Mouse (Mus musculus) liver, embryonic 14.5 days (tissue): ENCODE results near the gene Gm8369. TPM values are rescaled to one million over a fixed set of nuclear protein-coding genes. Genes with fewer than 3 reads are reported as not detected.
"Not testable (repeated sequence)": the region's sequence is repeated elsewhere in the genome, so short reads cannot be mapped to it uniquely, and the experiment has no call there.

ENCODE experiments used
- ATAC-seq: fragments of 200-750 bp; cut with Nextera tagmentation; 2 replicates; pipeline ENCODE4 v1.8.0; 2017; ENCODE audit warnings: moderate number of reproducible peaks, mild to moderate bottlenecking, moderate library complexity; ENCODE audit not compliant: insufficient read depth
- DNase-seq, 3 experiments: peaks; one replicate each; pipeline ENCODE4 v3.0.0-alpha.2; 2012 to 2013; ENCODE audit warnings: low read depth in 3 of 3, low spot score in 3 of 3
- H3K27ac ChIP-seq: fragments of 300-500 bp; sonication (generic); 2 replicates; pipeline ENCODE4 v1.5.1; 2014; ENCODE audit warnings: moderate library complexity, mild to moderate bottlenecking, control low read depth, inconsistent platforms
- H3K27me3 ChIP-seq: fragments of 300-500 bp; sonication (generic); 2 replicates; pipeline ENCODE4 v1.6.1; 2014; ENCODE audit warnings: mild to moderate bottlenecking, low read length, moderate library complexity; ENCODE audit not compliant: control insufficient read depth, insufficient read depth
- H3K36me3 ChIP-seq: fragments of 300-500 bp; sonication (generic); replicated peaks from 2 replicates; pipeline ENCODE4 v1.6.1; 2014; ENCODE audit warnings: low read depth; ENCODE audit not compliant: control insufficient read depth, insufficient read depth
- H3K4me1 ChIP-seq, 2 experiments: fragments of 200-500 bp in 1 of 2; fragments of 300-500 bp in 1 of 2; sonication (generic) in 1 of 2; replicated peaks; 2 replicates each; pipeline ENCODE4 v1.6.1; 2012 to 2014; ENCODE audit warnings: antibody characterized with exemption in 1 of 2, inconsistent platforms in 1 of 2, low read length in 1 of 2; ENCODE audit not compliant: control insufficient read depth in 2 of 2, insufficient read depth in 2 of 2
- H3K4me2 ChIP-seq: fragments of 300-500 bp; sonication (generic); 2 replicates; pipeline ENCODE4 v1.6.1; 2014; ENCODE audit warnings: low read depth, mild to moderate bottlenecking, control low read depth, moderate library complexity
- H3K4me3 ChIP-seq, 2 experiments: fragments of 200-500 bp in 1 of 2; fragments of 300-500 bp in 1 of 2; sonication (generic) in 1 of 2; 2 replicates each; pipeline ENCODE4 v1.5.1; 2012 to 2014; ENCODE audit warnings: low read depth in 2 of 2, low read length in 2 of 2, mild to moderate bottlenecking in 2 of 2, control low read depth in 1 of 2, inconsistent platforms in 1 of 2, moderate library complexity in 1 of 2; ENCODE audit not compliant: insufficient read depth in 1 of 2
- H3K9ac ChIP-seq: fragments of 300-500 bp; sonication (generic); replicated peaks from 2 replicates; pipeline ENCODE4 v1.6.1; 2014; ENCODE audit warnings: mild to moderate bottlenecking, control low read depth, moderate library complexity
- H3K9me3 ChIP-seq: fragments of 300-500 bp; sonication (generic); 2 replicates; pipeline ENCODE4 v1.6.1; 2016; ENCODE audit warnings: low read length, mixed read lengths; ENCODE audit not compliant: control insufficient read depth
- CTCF ChIP-seq: IDR thresholded peaks from 2 replicates; pipeline ENCODE4 v1.5.1; 2016; ENCODE audit warnings: antibody characterized with exemption, low read depth, control low read depth
- EP300 ChIP-seq: IDR thresholded peaks from 2 replicates; pipeline ENCODE4 v1.6.1; 2016; ENCODE audit warnings: antibody characterized with exemption, low read depth
- WGBS: fragments of 180-500 bp; shearing (Covaris S2); extraction: QIAGEN DNeasy Blood & Tissue Kit; methylation state at CpG from one replicate; pipeline ENCODE4 v1.1.7; 2014; ENCODE audit not compliant: insufficient replicate concordance; 5-methylcytosine and 5-hydroxymethylcytosine counted together
- polyA plus RNA-seq, 2 experiments: library from polyadenylated mRNA; depleted of rRNA in 1 of 2; stranded (reverse) in 1 of 2; unstranded in 1 of 2; fragments of >200 nt; fragmentation: Nextera tagmentation in 1 of 2; extraction: Ambion mirVana in 1 of 2; gene quantifications; 2 replicates each; pipeline versions ENCODE4 v1.2.1 to v1.2.3; 2012 to 2014

Gene Gm8369
- polyA plus RNA-seq, 2 experiments = 0.07 TPM; not detected in 1

GRCm38 (mm10) chr19:11520146-11520545, 34.4 kb downstream of the Gm8369 start:
- H3K4me2 ChIP-seq = no peak overlapping the region
- DNase-seq (no peak), ATAC-seq (no peak)
- H3K9me3 ChIP-seq = no peaks in the 10 kb centered on the region
- TF ChIP-seq EP300 (no peak), CTCF (no peak)
- no peaks in the 10 kb centered on the region for H3K27me3 ChIP-seq
- no peak overlapping the region for H3K4me3 ChIP-seq
- no peak overlapping the region for H3K27ac ChIP-seq
- WGBS = 52% methylated on average over 3 of the region's 3 CpGs
- no peaks in the 10 kb centered on the region for H3K4me1 ChIP-seq
- H3K36me3 ChIP-seq = no peaks in the 10 kb centered on the region
- no peak overlapping the region for H3K9ac ChIP-seq

GRCm38 (mm10) chr19:11533421-11533820, 47.7 kb downstream of the Gm8369 start:
- WGBS = 76% methylated on average over 1 of the region's 1 CpGs
- no peak overlapping the region for H3K4me3 ChIP-seq
- H3K9ac ChIP-seq = no peak overlapping the region
- ATAC-seq (no peak), DNase-seq (no peak)
- H3K9me3 ChIP-seq = no peaks in the 10 kb centered on the region
- H3K27ac ChIP-seq = no peak overlapping the region
- no peaks in the 10 kb centered on the region for H3K4me1 ChIP-seq
- TF ChIP-seq CTCF (no peak), EP300 (no peak)
- H3K27me3 ChIP-seq = no peaks in the 10 kb centered on the region
- H3K4me2 ChIP-seq = no peak overlapping the region
- H3K36me3 ChIP-seq = no peaks in the 10 kb centered on the region

- Histone ChIP-seq H3K27ac (no peak overlapping the region), H3K4me2 (no peak overlapping the region), H3K9me3 (no peaks in the 10 kb centered on the region), H3K9ac (no peak overlapping the region), H3K4me1 (no peaks in the 10 kb centered on the region), H3K36me3 (no peaks in the 10 kb centered on the region), H3K4me3 (no peak overlapping the region), H3K27me3 (no peaks in the 10 kb centered on the region)
- TF ChIP-seq EP300 = no peak
- no peak for DNase-seq
- 38% methylated on average over 2 of the region's 2 CpGs for WGBS
- no peak for ATAC-seq
These were observed 48.2 kb downstream of the Gm8369 start for GRCm38 (mm10) chr19:11533888-11534445.

- Histone ChIP-seq H3K27me3 (no peaks in the 10 kb centered on the region), H3K4me3 (no peak within 1 kb of the TSS), H3K4me1 (no peaks in the 10 kb centered on the region), H3K4me2 (no peak within 1 kb of the TSS), H3K9me3 (no peaks in the 10 kb centered on the region), H3K27ac (no peak within 1 kb of the TSS), H3K9ac (no peak within 1 kb of the TSS), H3K36me3 (no peaks in the 10 kb centered on the region)
- TF ChIP-seq CTCF = no peak
- no peak for TF ChIP-seq EP300
- DNase-seq (no peak), ATAC-seq (no peak)
- 21% methylated on average over 7 of the region's 7 CpGs for WGBS
These were observed 50.9 kb downstream of the Gm8369 start, which contains the start of gene Ms4a4d for GRCm38 (mm10) chr19:11536593-11536992. Gene Ms4a4d, plus strand, starts transcription at chr19:11536801.

- DNase-seq = no peak
- Histone ChIP-seq H3K4me1 (no peaks in the 10 kb centered on the region), H3K9ac (no peak overlapping the region), H3K36me3 (no peaks in the 10 kb centered on the region), H3K4me3 (no peak overlapping the region), H3K27me3 (no peaks in the 10 kb centered on the region), H3K4me2 (no peak overlapping the region), H3K27ac (no peak overlapping the region), H3K9me3 (no peaks in the 10 kb centered on the region)
- TF ChIP-seq CTCF (no peak), EP300 (no peak)
- ATAC-seq = no peak
- 17% methylated on average over 2 of the region's 2 CpGs for WGBS
These were observed 51.6 kb downstream of the Gm8369 start for GRCm38 (mm10) chr19:11537336-11537735.

- H3K27me3 ChIP-seq, H3K27ac ChIP-seq, H3K9ac ChIP-seq, H3K36me3 ChIP-seq, H3K4me1 ChIP-seq, H3K4me2 ChIP-seq, DNase-seq, H3K4me3 ChIP-seq, ATAC-seq, H3K9me3 ChIP-seq: not testable (repeated sequence)
- WGBS = 50% methylated on average over 1 of the region's 1 CpGs
These were observed 54.6 kb downstream of the Gm8369 start for GRCm38 (mm10) chr19:11540166-11540821.

GRCm38 (mm10) chr19:11544383-11544782, 58.6 kb downstream of the Gm8369 start:
- not testable (repeated sequence) for DNase-seq, ATAC-seq, H3K9me3 ChIP-seq, H3K27ac ChIP-seq, H3K4me2 ChIP-seq, H3K4me1 ChIP-seq, H3K27me3 ChIP-seq, H3K4me3 ChIP-seq, H3K36me3 ChIP-seq, H3K9ac ChIP-seq
- WGBS = 55% methylated on average over 2 of the region's 2 CpGs
